Mouse (Mus musculus): Measurements from ENCODE around the gene Ktn1.
A peak's percentile ranks its signal among the peaks of the same experiment; 100 is the strongest.

The Ktn1 gene

GRCm38 (mm10) chr14:47756411-47757065, 108.3 kb downstream of the Ktn1 start:
- DNase-seq (ENCODE audit: low spot score) = peak; percentile 60

DNA sequence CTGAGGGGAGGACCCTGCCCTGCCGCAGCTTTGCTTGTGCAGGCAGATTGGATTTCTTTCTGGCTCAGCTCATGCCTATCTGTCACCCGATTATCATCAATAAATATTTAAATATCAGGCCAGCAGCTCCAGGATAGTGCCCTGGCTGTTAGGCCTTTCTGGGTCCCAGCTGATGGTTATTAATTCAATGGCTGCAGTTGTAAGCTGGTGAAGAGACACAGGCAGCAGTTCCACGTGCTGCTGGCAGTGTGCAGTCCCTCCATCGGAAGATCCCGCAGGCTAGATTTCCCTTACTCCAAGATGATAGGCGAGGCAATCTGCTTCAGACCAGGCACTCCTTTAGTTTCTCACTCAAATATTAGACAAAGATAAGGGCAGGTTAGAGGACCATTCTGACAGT, 116.9 kb downstream of the Ktn1 start:
- no peak for DNase-seq (ENCODE audit: low spot score)

GRCm38 (mm10) chr14:47765796-47766195, 117.5 kb downstream of the Ktn1 start:
- no peak for DNase-seq (ENCODE audit: low spot score)

DNA sequence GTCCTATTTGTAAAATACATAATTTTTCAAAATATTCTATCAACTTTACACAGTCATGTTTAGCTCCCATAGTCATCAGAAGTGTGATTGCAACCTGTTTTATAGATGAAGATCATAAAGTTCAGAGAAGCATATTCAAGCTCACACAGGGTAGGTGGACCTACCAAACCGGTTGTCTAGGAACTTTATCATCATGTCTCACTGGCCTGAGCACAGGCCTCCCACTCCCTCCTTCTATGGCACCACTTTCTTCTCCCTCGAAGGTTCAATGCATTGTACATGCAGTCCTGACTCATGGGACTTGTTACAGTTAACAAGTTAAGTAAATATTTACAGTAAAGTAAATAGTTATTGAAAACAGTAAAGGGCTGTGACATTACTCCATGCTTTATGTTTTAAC, 118.1 kb downstream of the Ktn1 start:
- DNase-seq (ENCODE audit: low spot score) = no peak

GRCm38 (mm10) chr14:47771496-47771895, 123.2 kb downstream of the Ktn1 start:
- DNase-seq (ENCODE audit: low spot score) = no peak

GRCm38 (mm10) chr14:47775543-47775942, 127.3 kb downstream of the Ktn1 start:
- no peak for DNase-seq (ENCODE audit: low spot score)

- no peak for DNase-seq (ENCODE audit: low spot score)
Measured at GRCm38 (mm10) chr14:47776260-47777035, 128.2 kb downstream of the Ktn1 start.

- no peak for DNase-seq (ENCODE audit: low spot score)
Measured at GRCm38 (mm10) chr14:47786112-47786511, 137.9 kb downstream of the Ktn1 start.

All from MN1 (cell line).